Mouse (Mus musculus) hindbrain, postnatal 0 days (tissue): ENCODE measurements around the gene Ldhc. TPM values are rescaled to one million over a fixed set of nuclear protein-coding genes. Genes with fewer than 3 reads are reported as not detected.

Experiments used
- ATAC-seq: fragments of 200-750 bp; cut with Nextera tagmentation; 2 replicates; pipeline ENCODE4 v1.8.0; 2017; ENCODE audit warnings: mild to moderate bottlenecking, moderate TSS enrichment, moderate library complexity
- DNase-seq: peaks from one replicate; pipeline ENCODE4 v3.0.0-alpha.2; 2015; ENCODE audit warnings: low spot score
- H3K27ac ChIP-seq: fragments of 300-500 bp; sonication (generic); 2 replicates; pipeline ENCODE4 v1.5.1; 2014; ENCODE audit warnings: mild to moderate bottlenecking
- H3K27me3 ChIP-seq: fragments of 300-500 bp; sonication (generic); 2 replicates; pipeline ENCODE4 v1.6.1; 2014; ENCODE audit warnings: low read length, mixed read lengths; ENCODE audit not compliant: insufficient read depth
- H3K36me3 ChIP-seq: fragments of 300-500 bp; sonication (generic); 2 replicates; pipeline ENCODE4 v1.6.1; 2014; ENCODE audit warnings: low read length, mixed read lengths; ENCODE audit not compliant: insufficient read depth
- H3K4me1 ChIP-seq: fragments of 300-500 bp; sonication (generic); 2 replicates; pipeline ENCODE4 v1.6.1; 2014; ENCODE audit warnings: antibody characterized with exemption, low read length, mixed read lengths; ENCODE audit not compliant: insufficient read depth
- H3K4me2 ChIP-seq: fragments of 300-500 bp; sonication (generic); 2 replicates; pipeline ENCODE4 v1.6.1; 2014; ENCODE audit warnings: low read depth, mild to moderate bottlenecking, low read length, moderate library complexity, mixed read lengths
- H3K4me3 ChIP-seq: fragments of 300-500 bp; sonication (generic); 2 replicates; pipeline ENCODE4 v1.5.1; 2014; ENCODE audit warnings: low read length
- H3K9ac ChIP-seq: fragments of 300-500 bp; sonication (generic); replicated peaks from 2 replicates; pipeline ENCODE4 v1.6.1; 2014; ENCODE audit warnings: mild to moderate bottlenecking, low read length, moderate library complexity, mixed read lengths
- H3K9me3 ChIP-seq: fragments of 300-500 bp; sonication (generic); 2 replicates; pipeline ENCODE4 v1.6.1; 2016; ENCODE audit warnings: low read length, mixed read lengths
- CTCF ChIP-seq: IDR thresholded peaks from 2 replicates; pipeline ENCODE4 v1.5.1; 2016; ENCODE audit warnings: antibody characterized with exemption, control low read depth, low read depth
- WGBS: fragments of 180-500 bp; shearing (Covaris S2); extraction: QIAGEN DNeasy Blood & Tissue Kit; methylation state at CpG from one replicate; pipeline ENCODE4 v1.1.7; 2014; 5-methylcytosine and 5-hydroxymethylcytosine counted together
- polyA plus RNA-seq: library from polyadenylated mRNA; unstranded; fragments of >200 nt; fragmentation: Nextera tagmentation; extraction: Ambion mirVana; gene quantifications from 2 replicates; pipeline ENCODE4 v1.2.1, GENCODE M21; 2015
- total RNA-seq: library from RNA; depleted of rRNA; stranded (reverse); fragments of >200 nt; gene quantifications from 2 replicates; pipeline ENCODE4 v1.2.3, GENCODE M21; 2014

The Ldhc gene
- total and polyA plus RNA-seq, 2 experiments from 2014 or later = 0.26 TPM; not detected in 1

- Histone ChIP-seq H3K36me3 (peaks cover 52% of the 10 kb centered on the region), H3K27ac (no peak overlapping the region), H3K4me2 (no peak overlapping the region), H3K9me3 (no peaks in the 10 kb centered on the region), H3K9ac (no peak overlapping the region), H3K4me1 (peaks cover 12% of the 10 kb centered on the region; the same call in 1 of the 2 replicates), H3K4me3 (no peak overlapping the region), H3K27me3 (no peaks in the 10 kb centered on the region)
- DNase-seq = no peak
- 66% methylated on average over 5 of the region's 5 CpGs for WGBS
- TF ChIP-seq CTCF = no peak
- ATAC-seq = no peak
Measured at GRCm38 (mm10) chr7:46849287-46849686, 11.7 kb upstream of the Ldhc start.

- Histone ChIP-seq H3K9ac (no peak overlapping the region), H3K4me1 (peaks cover 7% of the 10 kb centered on the region; the same call in 1 of the 2 replicates), H3K27ac (no peak overlapping the region), H3K36me3 (peaks cover 67% of the 10 kb centered on the region), H3K4me2 (no peak overlapping the region), H3K4me3 (no peak overlapping the region), H3K9me3 (no peaks in the 10 kb centered on the region), H3K27me3 (no peaks in the 10 kb centered on the region)
- 40% methylated on average over 7 of the region's 7 CpGs for WGBS
- DNase-seq (peak; percentile 13), ATAC-seq (no peak)
- peak; percentile 48 for TF ChIP-seq CTCF
Measured at GRCm38 (mm10) chr7:46851026-46851425, 10.0 kb upstream of the Ldhc start.

GRCm38 (mm10) chr7:46852666-46853065 is 8.3 kb upstream of the Ldhc start:
- 89% methylated on average over 1 of the region's 1 CpGs for WGBS
- peaks cover 70% of the 10 kb centered on the region for H3K36me3 ChIP-seq
- H3K4me2 ChIP-seq = no peak overlapping the region
- H3K9ac ChIP-seq = no peak overlapping the region
- ATAC-seq (no peak), DNase-seq (no peak)
- H3K9me3 ChIP-seq = no peaks in the 10 kb centered on the region
- no peak for TF ChIP-seq CTCF
- no peak overlapping the region for H3K27ac ChIP-seq
- H3K4me1 ChIP-seq = no peaks in the 10 kb centered on the region
- no peaks in the 10 kb centered on the region for H3K27me3 ChIP-seq
- no peak overlapping the region for H3K4me3 ChIP-seq

GRCm38 (mm10) chr7:46853365-46853764 is 7.6 kb upstream of the Ldhc start:
- ATAC-seq (no peak), DNase-seq (no peak)
- WGBS = 87% methylated on average over 9 of the region's 9 CpGs
- H3K27ac ChIP-seq = no peak overlapping the region
- TF ChIP-seq CTCF = no peak
- no peaks in the 10 kb centered on the region for H3K27me3 ChIP-seq
- peaks cover 68% of the 10 kb centered on the region for H3K36me3 ChIP-seq
- H3K4me1 ChIP-seq = no peaks in the 10 kb centered on the region
- no peaks in the 10 kb centered on the region for H3K9me3 ChIP-seq
- H3K4me2 ChIP-seq = no peak overlapping the region
- no peak overlapping the region for H3K4me3 ChIP-seq
- H3K9ac ChIP-seq = no peak overlapping the region

- Histone ChIP-seq H3K9ac (no peak overlapping the region), H3K27ac (no peak overlapping the region), H3K4me3 (no peak overlapping the region), H3K4me2 (no peak overlapping the region), H3K36me3 (peaks cover 48% of the 10 kb centered on the region), H3K9me3 (no peaks in the 10 kb centered on the region), H3K27me3 (no peaks in the 10 kb centered on the region), H3K4me1 (no peaks in the 10 kb centered on the region)
- 71% methylated on average over 7 of the region's 7 CpGs for WGBS
- TF ChIP-seq CTCF = 0 out of 2 replicates have a peak, but pooled peaks have one; percentile 3
- no peak for ATAC-seq
- DNase-seq = no peak
Measured at GRCm38 (mm10) chr7:46855866-46856560, 5.0 kb upstream of the Ldhc start.

GRCm38 (mm10) chr7:46857436-46857835 is 3.6 kb upstream of the Ldhc start:
- H3K4me1 ChIP-seq = no peaks in the 10 kb centered on the region
- TF ChIP-seq CTCF = no peak
- no peak overlapping the region for H3K4me2 ChIP-seq
- no peaks in the 10 kb centered on the region for H3K9me3 ChIP-seq
- WGBS = 78% methylated on average over 9 of the region's 9 CpGs
- H3K27me3 ChIP-seq = no peaks in the 10 kb centered on the region
- no peak for DNase-seq
- H3K4me3 ChIP-seq = no peak overlapping the region
- ATAC-seq = no peak
- H3K27ac ChIP-seq = no peak overlapping the region
- no peak overlapping the region for H3K9ac ChIP-seq
- H3K36me3 ChIP-seq = peaks cover 34% of the 10 kb centered on the region

- Histone ChIP-seq H3K9ac (no peak overlapping the region), H3K9me3 (no peaks in the 10 kb centered on the region), H3K27ac (no peak overlapping the region), H3K4me1 (no peaks in the 10 kb centered on the region), H3K27me3 (no peaks in the 10 kb centered on the region), H3K36me3 (peaks cover 20% of the 10 kb centered on the region; the same call in 1 of the 2 replicates), H3K4me3 (no peak overlapping the region), H3K4me2 (no peak overlapping the region)
- ATAC-seq = no peak
- WGBS = 68% methylated on average over 6 of the region's 6 CpGs
- TF ChIP-seq CTCF = no peak
- no peak for DNase-seq
Measured at GRCm38 (mm10) chr7:46859031-46859430, 2.0 kb upstream of the Ldhc start.
